Mouse (Mus musculus): ENCODE measurements around the gene Klkb1.
"Not testable (repeated sequence)": the region's sequence is repeated elsewhere in the genome, so short reads cannot be mapped to it uniquely, and the experiment has no call there.

Klkb1 gene

DNA sequence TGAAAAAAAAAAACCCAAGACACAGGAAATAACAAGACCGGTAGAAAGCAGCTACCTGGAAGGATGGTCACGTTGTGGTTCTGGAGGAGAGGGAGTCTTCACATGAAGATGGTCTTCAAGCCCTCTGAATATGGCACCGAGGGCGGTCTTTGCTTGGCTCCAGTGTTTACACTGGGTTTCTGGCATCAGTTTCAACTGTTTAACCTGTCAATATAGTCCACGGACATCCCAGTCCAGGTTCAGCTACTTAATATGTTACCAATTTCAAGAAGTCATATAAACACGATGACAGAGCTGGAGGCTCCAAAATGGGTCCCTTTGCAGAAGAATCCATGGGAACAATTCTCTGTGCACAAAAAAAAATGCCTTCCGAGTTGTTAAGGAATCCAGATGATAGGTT, at the start of gene Klkb1:
Gene Klkb1, minus strand, starts transcription at position 173 of the 400 bp plus-strand sequence.
- DNase-seq (ENCODE audit: low read depth, low spot score), result no peak

DNA sequence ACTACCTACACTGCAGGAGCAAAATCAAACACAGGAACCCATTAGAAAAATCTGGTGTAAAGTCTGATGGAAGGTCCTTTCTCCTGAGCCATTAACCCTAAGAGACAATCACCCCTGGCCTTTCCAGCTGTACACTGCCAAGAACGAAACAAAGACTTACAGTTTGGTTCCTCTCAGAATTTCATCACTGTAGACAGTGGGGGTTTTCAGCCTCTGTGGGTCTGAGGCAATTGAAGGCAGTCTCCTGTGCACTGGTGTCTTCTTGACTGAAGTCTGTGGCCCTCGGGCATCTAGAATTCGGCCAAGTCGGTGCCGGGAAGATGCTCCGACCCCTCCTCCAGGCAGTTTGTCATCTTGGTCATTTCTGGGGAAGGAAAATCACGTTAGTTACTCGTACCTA, 49.6 kb upstream of the Klkb1 start:
- DNase-seq (ENCODE audit: low read depth, low spot score), result no peak

DNA sequence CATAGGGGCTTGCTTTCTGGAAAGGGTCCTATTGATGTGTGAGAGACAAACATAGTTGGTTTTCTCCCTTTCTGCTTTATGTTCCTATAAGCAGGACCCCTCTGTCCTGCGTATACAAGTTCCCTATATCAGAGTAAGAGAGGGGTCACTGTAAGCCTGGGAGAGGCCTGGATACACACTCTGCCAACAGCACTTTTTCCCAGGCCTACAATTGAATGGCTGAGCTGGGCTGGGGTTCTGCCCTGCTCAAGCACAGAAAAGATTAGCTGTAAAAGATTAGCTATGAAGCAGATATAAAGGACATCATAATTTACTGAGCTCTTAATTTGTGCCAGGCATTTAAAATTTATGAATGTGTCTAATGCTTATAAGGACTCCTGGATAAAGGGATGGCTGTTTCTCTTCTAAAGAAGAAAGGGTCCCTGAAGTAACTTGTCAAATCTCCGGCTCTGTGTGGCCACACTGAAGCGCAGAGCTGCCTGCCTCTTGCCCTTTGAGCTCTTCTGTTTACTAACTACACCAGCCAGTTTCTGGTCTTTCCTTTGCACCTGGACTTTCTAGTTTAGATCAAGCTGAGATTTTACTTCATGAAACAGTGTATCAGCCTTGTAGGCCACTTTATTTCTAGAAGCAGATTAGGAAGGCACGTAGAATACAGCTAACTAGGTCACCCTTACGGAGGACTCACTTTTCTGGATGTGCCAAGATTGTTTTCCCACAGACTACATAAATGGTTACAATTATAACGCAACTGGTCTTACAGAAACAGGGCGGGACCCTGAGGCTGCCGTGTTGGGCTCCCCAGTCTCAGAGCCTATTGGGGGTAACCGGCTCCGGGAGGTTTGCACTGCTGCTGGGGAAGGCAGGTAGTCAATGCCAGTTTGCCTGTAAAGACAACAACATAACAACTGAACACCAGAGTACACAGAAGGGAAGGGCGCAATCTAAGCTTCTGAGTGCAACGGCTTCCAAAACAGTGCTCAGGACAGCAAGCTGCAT, 47.3 kb upstream of the Klkb1 start:
- DNase-seq (ENCODE audit: low read depth, low spot score), result no peak

DNA sequence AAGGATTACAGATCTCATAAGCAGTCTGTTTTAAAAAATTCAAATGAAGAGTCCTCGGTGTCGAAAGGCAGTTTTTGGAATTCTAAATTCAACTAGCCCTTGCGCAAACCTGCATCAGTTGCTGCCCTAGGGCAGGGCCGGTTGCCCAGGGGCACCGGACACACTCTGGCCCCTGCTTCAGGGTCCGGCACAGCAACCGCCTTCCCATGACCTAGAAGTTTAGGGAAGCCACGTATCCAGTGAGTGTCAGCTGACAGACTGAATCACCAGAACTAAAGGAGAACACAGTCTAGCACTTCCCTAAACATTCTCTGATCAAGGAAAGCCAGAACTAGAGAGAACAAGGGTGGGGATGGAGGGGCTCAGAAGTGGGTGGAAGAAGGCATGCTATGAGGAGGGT, 38.8 kb upstream of the Klkb1 start:
- no peak for DNase-seq (ENCODE audit: low read depth, low spot score)

DNA sequence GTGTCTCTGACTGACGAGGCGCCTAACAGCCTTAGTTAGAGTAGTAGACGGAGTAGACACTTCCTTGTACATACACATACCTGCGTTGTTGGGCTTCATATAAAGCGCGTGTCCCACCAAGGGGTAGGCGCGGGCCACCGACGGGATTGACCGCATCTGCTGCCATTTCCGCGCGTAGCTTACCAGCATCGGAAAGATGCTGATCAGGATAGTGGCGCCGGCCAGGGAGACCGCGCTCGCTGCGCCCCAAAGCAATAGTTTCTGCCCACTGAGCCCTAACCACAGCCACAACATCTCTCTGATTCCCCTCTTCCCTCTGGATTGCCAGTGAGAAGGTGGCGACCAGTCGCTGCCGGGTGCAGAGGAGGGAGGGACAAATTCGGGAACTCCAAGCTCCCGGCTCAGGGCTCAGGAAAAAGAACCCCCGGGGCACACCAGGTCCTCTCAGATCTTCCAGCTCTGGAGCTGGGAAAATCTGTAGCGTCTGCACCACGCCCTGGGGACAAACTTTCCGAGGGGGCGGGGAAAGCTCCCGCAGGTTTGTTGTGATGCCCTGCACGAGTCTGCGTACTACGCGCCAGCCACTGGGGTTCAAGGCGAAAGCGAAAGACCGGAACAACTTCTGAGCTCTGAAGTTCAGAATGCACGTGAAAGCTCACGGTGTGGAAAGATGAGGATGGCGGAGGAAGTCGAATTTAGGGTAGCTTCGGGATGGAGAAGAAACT, 38.2 kb upstream of the Klkb1 start, which contains the start of gene Cyp4v3:
Gene Cyp4v3, minus strand, starts transcription at position 532 of the 725 bp plus-strand sequence.
- peak; percentile 57 for DNase-seq (ENCODE audit: low read depth, low spot score)

DNA sequence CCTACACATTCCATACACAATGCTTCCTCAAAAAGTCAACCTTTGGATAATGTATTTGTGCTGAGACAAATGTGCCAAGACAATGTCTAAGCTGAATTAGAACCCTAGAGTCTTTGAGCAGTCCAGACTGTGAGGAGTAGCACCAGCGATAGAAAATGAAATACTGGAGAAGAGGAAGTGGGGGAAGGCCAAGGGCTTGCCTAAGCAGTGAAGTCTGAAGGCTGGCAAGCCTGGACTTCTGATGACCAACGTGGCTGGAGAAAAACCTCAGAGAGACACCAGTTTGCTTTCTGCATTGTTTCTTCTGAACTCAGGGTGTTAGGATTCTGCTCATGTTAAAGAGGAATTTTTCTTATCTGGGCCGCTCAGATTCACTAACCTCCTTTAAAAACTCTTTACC, 36.2 kb upstream of the Klkb1 start:
- DNase-seq (ENCODE audit: low read depth, low spot score), result no peak

DNA sequence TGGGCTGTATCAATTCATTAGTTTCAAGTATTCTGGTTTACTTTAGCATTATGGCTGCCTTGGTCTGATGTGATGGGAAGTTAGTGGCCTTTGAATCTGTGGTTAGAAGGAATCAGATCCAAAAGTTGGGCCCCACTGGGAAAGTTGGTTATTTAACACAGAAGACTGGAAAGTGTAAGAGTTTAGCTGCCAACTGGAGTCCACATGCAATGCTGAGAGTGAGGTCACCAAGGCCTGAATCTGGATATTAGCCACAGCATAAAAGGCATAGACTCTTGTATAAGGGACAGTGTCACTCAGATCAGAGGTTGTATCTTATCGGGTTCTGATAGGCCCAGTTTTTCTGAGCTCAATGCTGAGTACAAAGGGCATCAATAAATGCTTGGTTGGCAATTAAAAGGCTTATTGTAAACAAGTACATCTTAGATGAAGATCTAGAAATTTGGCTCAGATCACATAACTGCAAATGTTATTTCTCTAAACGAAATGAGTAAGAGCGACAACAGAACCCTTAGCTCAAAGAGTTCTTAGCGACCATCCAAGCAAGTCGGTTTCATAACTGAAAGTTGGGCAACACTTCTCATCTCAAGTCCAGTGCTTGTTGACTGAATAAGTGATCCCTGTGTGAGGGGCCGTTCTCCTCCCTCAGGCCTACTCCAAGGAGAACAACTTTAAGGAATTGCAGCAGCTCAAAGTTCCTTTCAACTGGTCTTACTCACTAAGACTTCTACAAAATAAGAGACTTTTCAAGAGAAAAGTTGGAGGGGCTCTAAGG, 34.7 kb upstream of the Klkb1 start:
- no peak for DNase-seq (ENCODE audit: low read depth, low spot score)

DNA sequence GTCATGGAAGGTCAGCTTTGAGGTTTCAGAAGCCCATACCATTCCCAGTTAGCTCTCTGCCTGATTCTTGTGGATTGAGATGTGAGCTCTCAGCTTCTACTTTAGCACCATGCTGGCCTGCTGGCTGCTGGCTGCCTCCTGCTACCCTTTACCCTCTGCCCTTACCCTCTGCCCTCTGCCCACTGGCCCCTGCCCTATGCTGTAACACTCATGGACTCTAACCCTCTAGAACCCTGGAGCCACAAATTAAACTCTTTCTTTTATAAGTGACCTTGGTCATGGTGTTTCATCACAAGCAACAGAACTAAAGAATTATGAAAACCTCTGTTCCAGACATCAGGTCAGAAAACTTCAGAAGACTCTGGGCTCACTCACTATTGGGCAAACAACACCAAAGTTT, 32.4 kb upstream of the Klkb1 start:
- not testable (repeated sequence) for DNase-seq (ENCODE audit: low read depth, low spot score)

DNA sequence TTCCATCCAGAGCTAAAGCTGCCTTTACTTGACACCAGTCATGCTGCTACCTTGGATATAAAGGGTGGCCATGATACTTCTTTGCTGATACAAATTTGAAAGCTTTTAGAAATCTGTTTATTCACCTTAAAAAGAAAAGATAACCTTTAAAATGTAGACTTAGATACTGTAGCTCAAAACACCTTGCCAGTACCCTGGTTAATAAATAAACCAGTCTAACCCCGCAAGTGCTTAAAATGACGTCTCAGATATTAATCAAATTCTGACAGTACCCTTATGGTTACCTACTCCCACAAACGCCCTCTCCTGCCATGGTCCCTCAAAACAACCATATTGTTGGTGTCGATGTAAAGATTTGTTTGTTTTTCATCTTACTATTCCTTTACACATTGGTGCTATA, 29.5 kb upstream of the Klkb1 start:
- no peak for DNase-seq (ENCODE audit: low read depth, low spot score)

DNA sequence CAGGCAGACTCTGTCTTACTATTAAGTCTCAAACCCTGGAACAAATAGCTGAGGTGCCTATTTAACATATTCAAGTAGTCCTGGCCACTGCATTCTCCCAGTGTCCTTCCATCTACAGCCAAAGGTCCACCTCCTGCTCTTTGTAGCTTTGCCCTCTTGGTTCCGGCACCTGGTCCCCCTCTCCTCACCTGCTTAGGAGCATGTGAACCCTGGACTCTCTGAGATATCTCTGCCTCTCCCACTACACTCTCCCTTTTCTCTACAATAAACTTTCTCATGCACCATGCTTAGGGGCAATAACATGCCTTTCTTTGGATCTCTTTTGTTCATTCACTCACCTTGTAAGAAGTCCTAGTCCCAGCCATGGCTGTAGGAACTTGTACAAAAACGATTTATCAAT, 26.7 kb upstream of the Klkb1 start:
- DNase-seq (ENCODE audit: low read depth, low spot score), result no peak

DNA sequence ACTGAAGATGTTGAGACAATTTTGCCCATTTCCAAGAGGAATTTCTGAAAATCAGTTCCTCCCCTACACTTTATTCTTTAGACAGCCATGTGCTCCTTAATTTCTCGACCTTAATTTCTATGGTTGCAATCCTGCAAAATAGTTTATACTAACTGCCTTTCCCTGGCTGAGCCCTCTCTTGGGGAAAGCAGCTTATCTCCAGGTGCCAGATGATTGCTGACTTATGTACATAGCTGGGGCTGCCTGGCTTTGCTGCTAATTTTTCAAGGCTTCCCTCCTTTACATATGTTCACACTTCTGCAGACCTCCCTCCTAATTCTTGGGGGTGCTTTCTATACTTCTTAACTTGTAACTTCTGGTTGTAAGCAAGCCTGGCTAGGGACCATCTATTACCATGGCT, 26.3 kb upstream of the Klkb1 start:
- no peak for DNase-seq (ENCODE audit: low read depth, low spot score)

DNA sequence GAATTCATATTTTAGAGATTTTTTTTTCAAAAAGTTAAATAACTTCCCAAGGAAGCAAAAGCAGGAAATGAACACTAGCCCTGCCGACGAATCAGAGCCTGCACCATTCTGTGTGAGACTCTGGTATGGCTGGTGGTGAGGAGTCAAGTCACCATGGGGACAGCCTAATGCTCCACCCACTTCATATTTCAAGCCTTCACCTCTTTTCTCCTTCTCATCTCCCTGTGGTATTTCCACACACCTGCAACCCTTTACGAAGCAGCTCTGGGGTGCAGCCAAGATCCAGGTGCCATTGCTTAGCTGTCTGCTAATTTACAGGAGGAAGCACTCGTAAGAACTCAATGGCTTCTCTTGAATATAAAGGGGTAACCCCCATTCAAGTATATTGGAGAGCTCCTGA, 16.3 kb upstream of the Klkb1 start:
- no peak for DNase-seq (ENCODE audit: low read depth, low spot score)

DNA sequence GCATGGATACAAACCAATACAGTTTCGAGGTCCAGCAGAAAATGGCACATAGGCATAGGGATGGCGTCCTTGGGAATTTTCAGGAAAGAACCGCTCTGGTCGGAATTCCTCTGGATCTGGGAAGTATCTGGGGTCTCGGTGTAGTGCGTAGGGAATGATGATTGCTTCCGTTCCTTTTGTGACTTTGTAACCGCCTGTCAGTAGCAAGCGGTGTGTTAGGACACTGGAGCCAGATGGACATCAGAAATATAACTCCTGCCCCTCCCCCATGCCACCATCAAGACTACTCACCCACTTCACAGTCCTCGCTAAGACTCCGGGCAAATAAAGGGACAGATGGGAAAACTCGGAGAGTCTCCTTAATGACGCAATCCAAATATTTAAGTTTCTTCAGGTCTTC, 13.7 kb upstream of the Klkb1 start, which contains the start of gene Gm45753:
Gene Gm45753, minus strand, starts transcription at position 101 of the 400 bp plus-strand sequence.
- DNase-seq (ENCODE audit: low read depth, low spot score), result no peak

DNA sequence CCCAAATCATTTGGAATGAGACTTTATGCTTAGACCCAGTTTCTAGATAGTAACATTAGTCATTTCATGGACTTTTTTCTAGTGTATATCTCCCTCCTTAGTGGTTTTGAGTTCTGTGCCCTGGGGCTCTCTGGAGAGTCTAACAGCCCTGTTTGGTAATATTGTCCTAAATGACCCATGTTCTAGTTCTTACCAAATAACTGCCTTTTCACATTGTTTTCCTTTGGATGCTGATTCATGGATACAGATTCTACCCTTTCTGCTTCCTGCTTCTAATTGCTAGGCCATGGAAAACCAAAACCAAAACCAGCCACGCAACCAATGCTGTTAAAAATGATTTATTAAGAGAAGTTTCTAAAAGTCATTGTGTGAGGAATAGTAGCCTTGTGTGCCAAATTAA, 10.8 kb upstream of the Klkb1 start:
- no peak for DNase-seq (ENCODE audit: low read depth, low spot score)

DNA sequence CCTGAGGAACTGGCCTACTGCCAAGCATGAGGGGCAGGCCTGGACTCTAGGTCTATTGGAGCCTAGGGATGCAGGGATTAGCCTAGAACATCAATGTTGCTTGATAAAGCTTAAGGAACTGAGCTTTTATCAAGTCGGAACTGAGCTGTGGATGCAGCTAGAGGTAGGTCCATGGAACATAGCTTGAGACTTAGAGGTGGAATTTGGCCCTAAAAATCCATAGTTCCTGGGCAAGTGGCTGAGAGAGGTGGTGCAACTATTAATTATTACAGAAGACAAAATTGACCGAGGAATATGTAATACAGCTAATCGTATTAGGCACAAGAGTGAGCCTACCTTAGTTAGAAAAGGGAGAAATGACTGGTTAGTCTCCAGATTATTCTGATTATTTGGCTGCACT, 9.7 kb upstream of the Klkb1 start:
- DNase-seq (ENCODE audit: low read depth, low spot score), result no peak

DNA sequence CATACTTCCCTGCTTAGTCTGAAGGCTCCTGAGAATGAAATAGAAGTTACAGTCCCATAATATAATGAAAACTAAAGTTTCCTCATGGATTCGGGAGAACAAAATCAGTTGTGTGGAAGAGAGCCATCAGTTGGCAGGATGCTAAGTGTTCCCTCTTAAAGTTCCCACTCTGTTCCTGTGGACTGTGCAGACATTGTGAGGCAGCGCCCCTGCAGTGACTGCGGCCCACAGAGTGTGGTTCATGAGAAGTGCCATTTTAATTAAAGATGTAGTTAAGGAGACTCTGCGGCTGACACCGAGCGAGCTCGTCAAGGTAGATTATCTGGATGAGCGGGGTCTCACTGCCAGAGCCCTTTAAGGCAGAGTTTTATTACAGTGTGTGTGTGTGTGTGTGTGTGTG, 7.7 kb upstream of the Klkb1 start:
- no peak for DNase-seq (ENCODE audit: low read depth, low spot score)

DNA sequence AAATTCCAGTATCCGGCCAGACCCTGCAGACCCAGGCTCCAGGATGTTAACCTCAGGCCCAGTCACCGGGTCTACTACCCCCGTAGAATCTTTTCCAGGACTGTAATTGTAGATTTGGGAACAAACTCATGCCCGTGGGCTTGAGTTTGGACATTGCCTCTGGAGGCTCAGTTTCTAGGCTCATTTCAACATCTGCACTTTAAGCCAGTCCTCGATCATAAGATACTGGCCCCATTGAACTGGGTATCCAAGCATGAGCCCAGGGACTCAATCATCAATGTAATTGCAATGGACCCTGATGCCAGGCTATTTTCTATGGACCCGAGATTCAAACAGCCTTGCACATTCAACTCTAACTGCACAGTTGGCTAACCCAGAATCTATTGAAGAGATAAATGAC, 617 bp upstream of the Klkb1 start:
- DNase-seq (ENCODE audit: low read depth, low spot score), result no peak

DNA sequence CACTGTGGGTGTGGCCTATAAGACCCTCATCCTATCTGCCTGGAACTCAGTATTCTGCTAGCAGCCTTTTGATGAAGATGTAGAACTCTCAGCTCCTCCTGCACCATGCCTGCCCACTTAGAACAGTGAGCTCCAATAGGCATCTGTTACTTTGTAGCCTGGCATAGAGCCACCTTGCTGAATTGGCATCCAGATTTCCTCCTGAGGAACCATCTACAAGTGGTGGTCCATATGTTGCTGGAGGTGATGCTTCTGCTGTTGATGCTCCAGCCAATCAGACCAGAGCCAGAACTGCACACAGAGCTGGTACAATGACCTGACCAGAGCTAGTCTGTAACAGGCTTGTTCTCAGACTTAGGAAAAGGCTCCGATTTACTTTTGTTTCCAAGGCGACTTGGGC, 2.9 kb downstream of the Klkb1 start:
- no peak for DNase-seq (ENCODE audit: low read depth, low spot score)

DNA sequence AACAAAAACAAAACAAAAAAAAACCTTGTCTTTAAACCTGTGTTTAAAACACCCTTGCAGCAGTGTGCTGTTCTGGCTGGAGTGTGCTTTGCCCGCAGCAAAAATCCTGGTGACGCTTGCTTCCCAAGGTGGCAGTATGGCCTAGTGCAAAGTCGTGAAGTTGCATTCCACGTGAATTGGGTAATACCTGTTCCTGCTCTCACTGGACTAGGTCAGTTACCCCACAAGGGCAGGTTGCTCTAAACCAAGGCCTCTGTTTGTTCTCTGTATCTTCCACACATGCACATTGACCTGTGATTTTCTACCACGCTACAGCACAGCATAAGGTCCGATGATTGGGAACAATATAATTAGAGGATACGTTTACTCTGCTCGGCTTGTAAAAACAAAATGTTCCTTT, 13.0 kb downstream of the Klkb1 start:
- no peak for DNase-seq (ENCODE audit: low read depth, low spot score)

DNA sequence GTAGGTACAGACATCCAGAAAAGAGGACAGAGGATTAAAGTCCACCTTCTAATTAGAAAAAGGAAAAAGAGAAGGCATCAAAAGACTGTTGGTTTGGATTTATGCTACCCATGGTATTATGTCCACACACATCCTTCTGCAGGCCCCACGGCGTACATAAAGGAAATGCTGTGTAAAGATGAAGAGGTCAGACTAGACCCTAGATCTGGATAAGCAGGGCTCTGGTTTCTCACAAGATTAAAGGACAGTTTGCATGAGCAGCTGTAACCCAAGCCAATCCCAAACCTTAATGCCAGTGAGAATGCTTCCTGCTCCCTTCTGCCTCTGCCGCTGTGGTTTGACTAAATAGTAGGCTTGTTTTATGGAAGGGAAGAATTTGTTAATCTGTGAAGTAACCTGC, 17.2 kb downstream of the Klkb1 start:
- no peak for DNase-seq (ENCODE audit: low read depth, low spot score)

DNA sequence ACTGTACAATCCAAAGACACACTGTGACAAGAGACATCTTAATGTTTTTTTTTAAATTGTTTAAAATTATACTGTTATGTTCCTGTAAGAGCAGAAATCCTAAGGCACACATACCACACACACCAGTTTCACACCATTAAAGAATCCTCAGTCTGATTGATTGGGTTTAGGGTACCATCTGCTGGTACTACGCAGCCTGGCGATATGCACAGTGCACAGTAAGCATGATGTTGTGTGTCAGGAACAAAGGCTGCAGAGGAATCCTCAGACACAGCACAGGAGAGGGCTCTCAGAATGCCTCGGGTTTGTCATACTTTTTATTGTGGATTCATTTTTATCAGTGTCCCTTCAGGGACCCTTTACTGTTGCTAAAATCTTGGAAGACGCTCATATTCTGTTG, 20.3 kb downstream of the Klkb1 start:
- DNase-seq (ENCODE audit: low read depth, low spot score), result no peak

DNA sequence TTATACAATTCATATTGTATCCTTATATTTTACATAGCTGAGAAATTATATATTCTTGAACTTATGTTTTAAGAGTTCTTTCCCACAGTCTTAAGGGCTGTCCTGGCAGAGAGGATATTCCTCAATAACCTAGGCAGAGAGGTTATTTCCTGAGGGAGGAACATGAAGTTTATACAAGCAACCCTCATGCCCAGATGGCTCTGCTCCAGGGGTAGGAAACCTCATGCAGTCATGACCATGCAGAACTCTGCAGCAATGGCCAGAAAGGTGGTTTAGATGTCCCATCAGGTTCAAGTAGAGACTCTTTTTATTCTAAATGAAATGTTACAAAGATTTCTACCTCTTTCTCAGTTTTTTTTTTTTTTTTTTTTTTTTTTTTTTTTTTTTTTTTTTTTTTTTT, 25.6 kb downstream of the Klkb1 start:
- DNase-seq (ENCODE audit: low read depth, low spot score), result no peak

All from mesoderm, embryonic 11.5 days (tissue).